Mouse (Mus musculus): Measurements from ENCODE around the gene 1810049J17Rik.

- no peak for TF ChIP-seq CTCF (IDR thresholded peaks at IDR 0.05; ENCODE audit: control insufficient read depth, insufficient read depth, insufficient replicate concordance, low read depth, low read length)
- TF ChIP-seq POLR2A (IDR thresholded peaks at IDR 0.05; ENCODE audit: control insufficient read depth, low read depth, low read length) = no peak
Measured at GRCm38 (mm10) chr15:12362701-12363040, 41.0 kb upstream of the 1810049J17Rik start.

Data from testis, adult 2 months (tissue).